Mouse (Mus musculus): Measurements from ENCODE around the gene Itga5.

Gene Itga5

DNA sequence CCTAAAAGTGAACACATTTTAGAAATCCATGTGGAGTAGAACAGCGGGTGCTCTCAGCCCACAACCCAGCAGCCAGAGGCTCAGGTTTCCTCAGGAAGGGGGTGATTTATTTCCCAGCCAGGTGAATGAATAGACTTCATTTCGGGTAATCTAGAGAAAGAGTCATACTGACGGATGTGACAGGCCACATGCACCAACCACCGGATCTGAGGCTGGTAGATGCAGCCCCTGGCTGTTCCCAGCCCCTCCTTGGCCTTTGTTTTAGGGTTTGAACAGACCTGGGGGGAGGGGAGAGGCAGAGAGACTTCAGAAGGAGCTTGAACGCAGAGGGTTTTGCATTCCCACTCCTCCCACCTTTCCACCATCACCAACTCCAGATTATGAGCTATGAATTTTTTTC is 70.7 kb downstream of the Itga5 start:
- DNase-seq (ENCODE audit: low spot score in 2 of 2), result no peak

DNA sequence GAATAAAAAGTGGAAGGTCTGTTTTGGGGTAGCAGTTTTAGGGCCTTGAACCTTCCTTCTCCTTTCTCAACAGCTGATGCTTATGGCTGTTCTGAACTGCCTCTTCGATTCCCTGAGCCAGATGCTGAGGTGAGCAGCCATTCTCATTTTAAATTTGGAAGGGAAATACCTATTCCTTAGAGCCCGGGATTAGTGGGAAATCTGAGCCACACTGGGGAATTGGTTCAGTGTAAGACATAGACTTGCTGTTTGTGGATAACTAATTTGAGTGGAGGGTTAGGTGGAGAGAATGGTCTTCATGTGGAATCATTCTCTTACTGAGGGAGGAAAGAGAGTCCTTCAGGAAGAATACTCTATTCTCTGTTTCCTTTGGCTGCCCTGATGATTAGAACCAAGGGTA is 71.9 kb downstream of the Itga5 start:
- DNase-seq (ENCODE audit: low spot score in 2 of 2), result no peak

All from heart, adult 9 months (tissue).